Mouse (Mus musculus): ENCODE results near the gene Dnal1. TPM values are rescaled to one million over a fixed set of nuclear protein-coding genes. Genes with fewer than 3 reads are reported as not detected.

The Dnal1 gene
- polyA plus RNA-seq, 1 experiment from 2014 or later = 6.6 TPM

DNA sequence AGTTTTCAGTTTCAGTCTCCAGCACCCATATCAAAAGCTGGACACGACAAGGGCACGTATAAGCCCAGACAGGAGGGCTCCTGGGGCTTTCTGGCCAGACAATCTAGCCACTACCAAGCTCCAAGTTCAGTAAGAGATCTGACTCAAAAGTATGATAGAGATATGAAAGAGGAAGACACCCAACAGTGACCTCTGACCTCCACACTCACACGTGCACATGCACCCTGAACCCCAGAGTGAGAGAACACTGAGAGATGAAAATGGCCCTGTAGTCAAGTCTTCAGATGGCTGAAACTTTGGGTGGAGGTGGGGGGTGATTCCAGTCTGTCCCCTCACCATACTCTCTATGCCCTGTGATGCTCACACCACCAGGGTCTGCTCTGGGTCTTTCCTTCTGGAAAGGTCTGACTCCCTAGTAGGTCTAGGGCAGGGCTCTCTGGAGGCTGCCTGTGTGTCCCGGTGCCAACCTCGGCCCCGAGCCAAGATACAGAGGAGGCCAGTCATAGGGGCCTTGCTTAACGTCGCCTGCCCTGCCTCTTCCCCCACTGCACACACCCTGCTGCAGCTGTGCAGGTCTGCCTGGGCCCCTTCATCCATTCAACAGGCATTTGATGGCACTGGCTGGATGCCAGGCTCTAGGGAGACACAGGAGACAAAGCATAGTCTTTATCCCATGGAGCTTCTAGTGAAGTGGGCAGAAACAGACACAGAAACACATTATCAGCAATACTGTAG lies 66.7 kb downstream of the Dnal1 start:
- ATAC-seq (ENCODE audit: low FRiP score, low read depth) = peak; percentile 90

DNA sequence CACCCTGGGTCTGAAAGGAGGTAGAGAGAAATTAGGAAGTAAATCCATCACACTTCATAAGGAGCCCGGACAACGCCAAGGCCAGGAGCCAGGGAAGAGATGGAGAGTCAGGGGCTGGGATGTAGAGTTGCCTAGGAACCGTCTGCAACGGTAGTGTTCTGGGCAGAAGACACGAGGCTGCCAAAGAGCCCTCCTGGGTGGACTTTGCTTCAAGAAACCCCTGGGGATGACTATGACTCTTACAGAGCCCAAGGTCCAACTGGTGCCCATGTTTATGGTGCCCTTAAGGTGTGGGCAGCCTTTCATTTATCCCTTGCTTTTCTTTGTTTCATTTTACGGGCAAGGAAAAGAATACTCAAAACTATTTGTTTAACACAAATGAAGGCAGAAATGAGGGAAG lies 67.8 kb downstream of the Dnal1 start:
- H3K27ac ChIP-seq = 0 out of 2 replicates have a peak overlapping the region, but pooled peaks have one; percentile 62
- H3K4me1 ChIP-seq = peaks cover 49% of the 10 kb centered on the region
- 0 out of 2 replicates have a peak, but pooled peaks cover 4% of the 10 kb centered on the region for H3K9me3 ChIP-seq
- ATAC-seq (ENCODE audit: low FRiP score, low read depth) = peak; percentile 6; the same call in 1 of the 2 replicates
- 0 out of 2 replicates have a peak overlapping the region, but pooled peaks have one; percentile 38 for H3K4me2 ChIP-seq (replicated peaks)
- no peak overlapping the region for H3K4me3 ChIP-seq
- no peaks in the 10 kb centered on the region for H3K27me3 ChIP-seq (replicated peaks)
- 38% methylated on average over 6 of the region's 6 CpGs for WGBS
- H3K36me3 ChIP-seq = peaks cover 11% of the 10 kb centered on the region; the same call in 1 of the 2 replicates
- no peak overlapping the region for H3K9ac ChIP-seq

More for the DNA sequence above, 66.7 kb downstream of the Dnal1 start:
- Histone ChIP-seq H3K36me3 (0 out of 2 replicates have a peak, but pooled peaks cover 2% of the 10 kb centered on the region), H3K4me2 (replicated peaks) (peak overlapping the region; percentile 38), H3K9me3 (no peaks in the 10 kb centered on the region), H3K27me3 (replicated peaks) (no peaks in the 10 kb centered on the region), H3K27ac (peak overlapping the region; percentile 62; the same call in 1 of the 2 replicates), H3K4me1 (peaks cover 54% of the 10 kb centered on the region), H3K9ac (no peak overlapping the region), H3K4me3 (no peak overlapping the region)
- 47% methylated on average over 8 of the region's 8 CpGs for WGBS

GRCm38 (mm10) chr12:84184979-84185378 lies 70.8 kb downstream of the Dnal1 start:
- no peak overlapping the region for H3K4me2 ChIP-seq (replicated peaks)
- 0 out of 2 replicates have a peak, but pooled peaks cover 4% of the 10 kb centered on the region for H3K9me3 ChIP-seq
- H3K4me3 ChIP-seq = no peak overlapping the region
- no peak overlapping the region for H3K27ac ChIP-seq
- peaks cover 57% of the 10 kb centered on the region for H3K4me1 ChIP-seq
- WGBS = 95% methylated on average over 5 of the region's 5 CpGs
- H3K27me3 ChIP-seq (replicated peaks) = no peaks in the 10 kb centered on the region
- no peak for ATAC-seq (ENCODE audit: low FRiP score, low read depth)
- H3K9ac ChIP-seq = no peak overlapping the region
- peaks cover 11% of the 10 kb centered on the region; the same call in 1 of the 2 replicates for H3K36me3 ChIP-seq

- 80% methylated on average over 6 of the region's 6 CpGs for WGBS
- Histone ChIP-seq H3K9me3 (0 out of 2 replicates have a peak, but pooled peaks cover 4% of the 10 kb centered on the region), H3K27ac (no peak overlapping the region), H3K27me3 (replicated peaks) (no peaks in the 10 kb centered on the region), H3K36me3 (peaks cover 11% of the 10 kb centered on the region; the same call in 1 of the 2 replicates), H3K9ac (no peak overlapping the region), H3K4me1 (peaks cover 57% of the 10 kb centered on the region), H3K4me3 (no peak overlapping the region), H3K4me2 (replicated peaks) (no peak overlapping the region)
- no peak for ATAC-seq (ENCODE audit: low FRiP score, low read depth)
These were observed 71.4 kb downstream of the Dnal1 start for GRCm38 (mm10) chr12:84185547-84185946.

- no peak for ATAC-seq (ENCODE audit: low FRiP score, low read depth)
- Histone ChIP-seq H3K4me2 (replicated peaks) (no peak overlapping the region), H3K9ac (no peak overlapping the region), H3K27ac (no peak overlapping the region), H3K27me3 (replicated peaks) (no peaks in the 10 kb centered on the region), H3K36me3 (peaks cover 11% of the 10 kb centered on the region; the same call in 1 of the 2 replicates), H3K4me3 (no peak overlapping the region), H3K9me3 (0 out of 2 replicates have a peak, but pooled peaks cover 4% of the 10 kb centered on the region), H3K4me1 (peaks cover 57% of the 10 kb centered on the region)
- WGBS = 83% methylated on average over 3 of the region's 3 CpGs
These were observed 72.4 kb downstream of the Dnal1 start for GRCm38 (mm10) chr12:84186536-84186935.

GRCm38 (mm10) chr12:84186950-84187349 lies 72.8 kb downstream of the Dnal1 start:
- H3K36me3 ChIP-seq = peaks cover 11% of the 10 kb centered on the region; the same call in 1 of the 2 replicates
- WGBS = 71% methylated on average over 5 of the region's 5 CpGs
- H3K9me3 ChIP-seq = 0 out of 2 replicates have a peak, but pooled peaks cover 4% of the 10 kb centered on the region
- no peak overlapping the region for H3K4me3 ChIP-seq
- H3K4me1 ChIP-seq = peaks cover 57% of the 10 kb centered on the region
- no peak overlapping the region for H3K4me2 ChIP-seq (replicated peaks)
- H3K27ac ChIP-seq = no peak overlapping the region
- no peaks in the 10 kb centered on the region for H3K27me3 ChIP-seq (replicated peaks)
- no peak for ATAC-seq (ENCODE audit: low FRiP score, low read depth)
- no peak overlapping the region for H3K9ac ChIP-seq

DNA sequence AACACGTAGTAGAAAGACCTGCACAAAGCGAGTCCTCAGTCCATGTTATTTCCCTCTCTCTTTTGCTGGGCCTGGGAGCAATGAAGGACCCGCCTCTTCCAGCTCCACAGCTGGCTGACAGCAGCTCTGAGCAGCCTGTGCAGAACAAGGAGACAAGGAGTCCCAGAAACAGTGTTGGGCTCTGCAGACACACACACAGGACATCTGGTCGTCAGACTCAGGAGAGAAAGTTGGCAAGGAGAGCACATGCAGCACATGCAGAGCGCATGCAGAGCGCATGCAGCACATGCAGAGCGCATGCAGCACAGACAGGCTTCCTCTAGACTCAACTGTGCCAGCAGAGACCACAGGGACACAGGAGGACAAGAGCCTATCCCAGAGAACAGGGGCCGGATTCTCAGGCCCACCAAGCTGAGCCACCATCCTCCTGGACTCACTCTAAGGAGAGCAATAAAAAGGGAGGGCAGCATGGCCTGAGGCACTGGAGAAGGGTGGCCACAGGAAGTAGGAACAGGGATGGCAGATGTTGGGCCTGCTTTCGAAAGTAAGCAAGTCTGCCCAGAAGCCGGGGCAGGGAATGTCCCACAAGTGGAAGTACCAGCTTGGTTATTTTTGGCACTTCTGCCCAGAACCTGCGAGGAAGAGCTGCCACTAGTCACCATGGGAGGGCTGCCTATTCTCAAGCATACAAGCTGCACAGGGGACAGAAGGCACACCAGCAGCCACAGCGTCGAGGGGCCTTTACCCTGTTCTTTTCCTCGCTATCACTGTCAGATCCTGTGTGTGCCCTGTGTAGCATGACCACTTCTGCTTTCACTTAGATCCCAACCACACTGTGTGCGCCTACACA lies 73.8 kb downstream of the Dnal1 start:
- no peak overlapping the region for H3K4me3 ChIP-seq
- H3K27ac ChIP-seq = no peak overlapping the region
- no peaks in the 10 kb centered on the region for H3K27me3 ChIP-seq (replicated peaks)
- no peak for ATAC-seq (ENCODE audit: low FRiP score, low read depth)
- 0 out of 2 replicates have a peak overlapping the region, but pooled peaks have one; percentile 1 for H3K4me2 ChIP-seq (replicated peaks)
- peaks cover 11% of the 10 kb centered on the region; the same call in 1 of the 2 replicates for H3K36me3 ChIP-seq
- H3K4me1 ChIP-seq = peaks cover 63% of the 10 kb centered on the region
- 69% methylated on average over 15 of the region's 15 CpGs for WGBS
- 0 out of 2 replicates have a peak, but pooled peaks cover 4% of the 10 kb centered on the region for H3K9me3 ChIP-seq
- H3K9ac ChIP-seq = 0 out of 2 replicates have a peak overlapping the region, but pooled peaks have one; percentile 22

DNA sequence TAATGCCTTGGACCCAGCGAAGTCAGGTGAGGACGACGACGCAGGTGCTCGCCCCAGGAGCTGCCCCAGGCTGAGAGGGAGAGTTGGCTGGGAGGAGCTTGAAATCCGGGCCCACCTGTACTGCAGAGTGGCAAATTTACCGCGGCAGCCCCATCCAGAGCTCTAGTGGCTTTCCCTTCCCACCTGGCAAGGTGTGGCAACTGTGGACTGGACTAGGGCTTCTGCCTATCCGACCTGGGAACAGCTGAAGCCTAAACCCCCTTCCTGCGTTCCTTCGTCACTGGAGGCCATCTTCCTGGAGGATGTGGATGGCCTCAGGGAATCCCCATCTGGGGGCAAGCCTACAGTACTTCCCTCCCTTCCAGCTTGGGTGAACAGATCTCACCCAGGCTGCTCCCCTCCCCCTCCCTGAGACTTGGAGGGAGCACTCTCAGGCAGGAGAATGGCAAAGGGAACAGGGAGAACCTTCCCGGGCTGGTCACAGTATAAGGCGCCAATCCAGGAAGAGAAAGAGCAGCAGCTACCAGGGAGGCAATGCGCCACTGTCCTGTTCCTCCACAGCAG lies 74.8 kb downstream of the Dnal1 start:
- Histone ChIP-seq H3K4me2 (replicated peaks) (no peak overlapping the region), H3K9me3 (0 out of 2 replicates have a peak, but pooled peaks cover 4% of the 10 kb centered on the region), H3K36me3 (peaks cover 11% of the 10 kb centered on the region; the same call in 1 of the 2 replicates), H3K4me3 (no peak overlapping the region), H3K9ac (no peak overlapping the region), H3K27ac (no peak overlapping the region), H3K4me1 (peaks cover 63% of the 10 kb centered on the region), H3K27me3 (replicated peaks) (no peaks in the 10 kb centered on the region)
- ATAC-seq (ENCODE audit: low FRiP score, low read depth) = no peak
- WGBS = 65% methylated on average over 14 of the region's 14 CpGs

GRCm38 (mm10) chr12:84190151-84190820 lies 76.1 kb downstream of the Dnal1 start:
- H3K27ac ChIP-seq = no peak overlapping the region
- 0 out of 2 replicates have a peak, but pooled peaks cover 4% of the 10 kb centered on the region for H3K9me3 ChIP-seq
- H3K4me3 ChIP-seq = no peak overlapping the region
- 28% methylated on average over 15 of the region's 15 CpGs for WGBS
- peak overlapping the region; percentile 98 for H3K4me2 ChIP-seq (replicated peaks)
- 0 out of 2 replicates have a peak overlapping the region, but pooled peaks have one; percentile 17 for H3K9ac ChIP-seq
- peaks cover 74% of the 10 kb centered on the region for H3K4me1 ChIP-seq
- H3K27me3 ChIP-seq (replicated peaks) = no peaks in the 10 kb centered on the region
- ATAC-seq (ENCODE audit: low FRiP score, low read depth) = no peak
- peaks cover 11% of the 10 kb centered on the region; the same call in 1 of the 2 replicates for H3K36me3 ChIP-seq

GRCm38 (mm10) chr12:84191190-84191589 lies 77.0 kb downstream of the Dnal1 start:
- no peak overlapping the region for H3K9ac ChIP-seq
- 0 out of 2 replicates have a peak, but pooled peaks cover 4% of the 10 kb centered on the region for H3K9me3 ChIP-seq
- no peak overlapping the region for H3K27ac ChIP-seq
- H3K36me3 ChIP-seq = peaks cover 6% of the 10 kb centered on the region; the same call in 1 of the 2 replicates
- peak overlapping the region; percentile 98 for H3K4me2 ChIP-seq (replicated peaks)
- ATAC-seq (ENCODE audit: low FRiP score, low read depth) = no peak
- no peaks in the 10 kb centered on the region for H3K27me3 ChIP-seq (replicated peaks)
- H3K4me3 ChIP-seq = no peak overlapping the region; the same call in 1 of the 2 replicates
- WGBS = 59% methylated on average over 7 of the region's 7 CpGs
- peaks cover 81% of the 10 kb centered on the region for H3K4me1 ChIP-seq

GRCm38 (mm10) chr12:84191770-84192169 lies 77.6 kb downstream of the Dnal1 start:
- 13% methylated on average over 5 of the region's 5 CpGs for WGBS
- H3K27me3 ChIP-seq (replicated peaks) = no peaks in the 10 kb centered on the region
- ATAC-seq (ENCODE audit: low FRiP score, low read depth) = no peak
- H3K4me2 ChIP-seq (replicated peaks) = peak overlapping the region; percentile 98
- 0 out of 2 replicates have a peak, but pooled peaks cover under 1% of the 10 kb centered on the region for H3K36me3 ChIP-seq
- no peak overlapping the region for H3K27ac ChIP-seq
- no peak overlapping the region; the same call in 1 of the 2 replicates for H3K9ac ChIP-seq
- H3K4me3 ChIP-seq = peak overlapping the region; percentile 79
- H3K9me3 ChIP-seq = no peaks in the 10 kb centered on the region
- H3K4me1 ChIP-seq = peaks cover 76% of the 10 kb centered on the region
